Mouse (Mus musculus): ENCODE data around the gene Hs3st3b1. TPM values are rescaled to one million over a fixed set of nuclear protein-coding genes. Genes with fewer than 3 reads are reported as not detected.

The Hs3st3b1 gene
- polyA plus RNA-seq, 1 experiment: 9.6 TPM

- no peaks in the 10 kb centered on the region for H3K4me1 ChIP-seq (ENCODE audit: control insufficient read depth, insufficient read depth, insufficient read length)
- no peaks in the 10 kb centered on the region for H3K27me3 ChIP-seq (ENCODE audit: control insufficient read depth, insufficient read depth, low read length)
- TF ChIP-seq CTCF (IDR thresholded peaks at IDR 0.05; ENCODE audit: extremely low read depth, insufficient read depth, insufficient read length, insufficient replicate concordance): no peak
- no peak for TF ChIP-seq POLR2A (IDR thresholded peaks at IDR 0.05; ENCODE audit: low read depth, low read length)
- H3K36me3 ChIP-seq (ENCODE audit: control insufficient read depth, insufficient read depth, low read length): no peaks in the 10 kb centered on the region
- H3K27ac ChIP-seq (ENCODE audit: insufficient read depth, low read length): no peak overlapping the region
- no peak overlapping the region for H3K4me3 ChIP-seq (ENCODE audit: extremely low read depth, insufficient read depth, insufficient read length)
- no peak for DNase-seq (ENCODE audit: low read depth in 1 of 2, low spot score in 2 of 2)
- WGBS: 95% methylated on average over 2 of the region's 2 CpGs
These were observed 24.9 kb upstream of the Hs3st3b1 start for GRCm38 (mm10) chr11:63947024-63947423.

GRCm38 (mm10) chr11:63943947-63944346, 21.9 kb upstream of the Hs3st3b1 start:
- no peak for DNase-seq (ENCODE audit: low read depth in 1 of 2, low spot score in 2 of 2)
- Histone ChIP-seq H3K36me3 (ENCODE audit: control insufficient read depth, insufficient read depth, low read length) (no peaks in the 10 kb centered on the region), H3K27me3 (ENCODE audit: control insufficient read depth, insufficient read depth, low read length) (no peaks in the 10 kb centered on the region), H3K4me1 (ENCODE audit: control insufficient read depth, insufficient read depth, insufficient read length) (no peaks in the 10 kb centered on the region), H3K27ac (ENCODE audit: insufficient read depth, low read length) (no peak overlapping the region), H3K4me3 (ENCODE audit: extremely low read depth, insufficient read depth, insufficient read length) (no peak overlapping the region)
- WGBS: 80% methylated on average over 3 of the region's 3 CpGs
- TF ChIP-seq CTCF (IDR thresholded peaks at IDR 0.05; ENCODE audit: extremely low read depth, insufficient read depth, insufficient read length, insufficient replicate concordance) (no peak), POLR2A (IDR thresholded peaks at IDR 0.05; ENCODE audit: low read depth, low read length) (no peak)

GRCm38 (mm10) chr11:63943268-63943890, 21.3 kb upstream of the Hs3st3b1 start:
- H3K4me1 ChIP-seq (ENCODE audit: control insufficient read depth, insufficient read depth, insufficient read length): no peaks in the 10 kb centered on the region
- no peaks in the 10 kb centered on the region for H3K27me3 ChIP-seq (ENCODE audit: control insufficient read depth, insufficient read depth, low read length)
- no peak overlapping the region for H3K27ac ChIP-seq (ENCODE audit: insufficient read depth, low read length)
- no peak for DNase-seq (ENCODE audit: low read depth in 1 of 2, low spot score in 2 of 2)
- no peak overlapping the region for H3K4me3 ChIP-seq (ENCODE audit: extremely low read depth, insufficient read depth, insufficient read length)
- WGBS: 90% methylated on average over 13 of the region's 13 CpGs
- TF ChIP-seq POLR2A (IDR thresholded peaks at IDR 0.05; ENCODE audit: low read depth, low read length): no peak
- TF ChIP-seq CTCF (IDR thresholded peaks at IDR 0.05; ENCODE audit: extremely low read depth, insufficient read depth, insufficient read length, insufficient replicate concordance): no peak
- H3K36me3 ChIP-seq (ENCODE audit: control insufficient read depth, insufficient read depth, low read length): no peaks in the 10 kb centered on the region

- no peaks in the 10 kb centered on the region for H3K27me3 ChIP-seq (ENCODE audit: control insufficient read depth, insufficient read depth, low read length)
- WGBS: 76% methylated on average over 8 of the region's 8 CpGs
- H3K4me3 ChIP-seq (ENCODE audit: extremely low read depth, insufficient read depth, insufficient read length): no peak overlapping the region
- TF ChIP-seq POLR2A (IDR thresholded peaks at IDR 0.05; ENCODE audit: low read depth, low read length) (no peak), CTCF (IDR thresholded peaks at IDR 0.05; ENCODE audit: extremely low read depth, insufficient read depth, insufficient read length, insufficient replicate concordance) (no peak)
- H3K36me3 ChIP-seq (ENCODE audit: control insufficient read depth, insufficient read depth, low read length): no peaks in the 10 kb centered on the region
- no peaks in the 10 kb centered on the region for H3K4me1 ChIP-seq (ENCODE audit: control insufficient read depth, insufficient read depth, insufficient read length)
- DNase-seq (ENCODE audit: low read depth in 1 of 2, low spot score in 2 of 2): no peak
- H3K27ac ChIP-seq (ENCODE audit: insufficient read depth, low read length): no peak overlapping the region
These were observed 20.1 kb upstream of the Hs3st3b1 start for GRCm38 (mm10) chr11:63942177-63942576.

GRCm38 (mm10) chr11:63936641-63937040, 14.6 kb upstream of the Hs3st3b1 start:
- Histone ChIP-seq H3K4me3 (ENCODE audit: extremely low read depth, insufficient read depth, insufficient read length) (no peak overlapping the region), H3K27me3 (ENCODE audit: control insufficient read depth, insufficient read depth, low read length) (no peaks in the 10 kb centered on the region), H3K27ac (ENCODE audit: insufficient read depth, low read length) (no peak overlapping the region), H3K36me3 (ENCODE audit: control insufficient read depth, insufficient read depth, low read length) (no peaks in the 10 kb centered on the region), H3K4me1 (ENCODE audit: control insufficient read depth, insufficient read depth, insufficient read length) (no peaks in the 10 kb centered on the region)
- WGBS: 71% methylated on average over 3 of the region's 3 CpGs
- TF ChIP-seq POLR2A (IDR thresholded peaks at IDR 0.05; ENCODE audit: low read depth, low read length) (no peak), CTCF (IDR thresholded peaks at IDR 0.05; ENCODE audit: extremely low read depth, insufficient read depth, insufficient read length, insufficient replicate concordance) (no peak)
- DNase-seq (ENCODE audit: low read depth in 1 of 2, low spot score in 2 of 2): no peak

- peaks cover 2% of the 10 kb centered on the region; the same call in 1 of the 2 replicates for H3K27me3 ChIP-seq (ENCODE audit: control insufficient read depth, insufficient read depth, low read length)
- no peak overlapping the region for H3K27ac ChIP-seq (ENCODE audit: insufficient read depth, low read length)
- DNase-seq (ENCODE audit: low read depth in 1 of 2, low spot score in 2 of 2): no peak
- TF ChIP-seq CTCF (IDR thresholded peaks at IDR 0.05; ENCODE audit: extremely low read depth, insufficient read depth, insufficient read length, insufficient replicate concordance) (no peak), POLR2A (IDR thresholded peaks at IDR 0.05; ENCODE audit: low read depth, low read length) (no peak)
- 85% methylated on average over 6 of the region's 6 CpGs for WGBS
- H3K4me3 ChIP-seq (ENCODE audit: extremely low read depth, insufficient read depth, insufficient read length): no peak overlapping the region
- H3K4me1 ChIP-seq (ENCODE audit: control insufficient read depth, insufficient read depth, insufficient read length): peaks cover 9% of the 10 kb centered on the region
- no peaks in the 10 kb centered on the region for H3K36me3 ChIP-seq (ENCODE audit: control insufficient read depth, insufficient read depth, low read length)
These were observed 4.8 kb upstream of the Hs3st3b1 start for GRCm38 (mm10) chr11:63926901-63927300.

GRCm38 (mm10) chr11:63925161-63925582, 3.1 kb upstream of the Hs3st3b1 start:
- peaks cover 15% of the 10 kb centered on the region for H3K4me1 ChIP-seq (ENCODE audit: control insufficient read depth, insufficient read depth, insufficient read length)
- no peaks in the 10 kb centered on the region for H3K36me3 ChIP-seq (ENCODE audit: control insufficient read depth, insufficient read depth, low read length)
- peak; percentile 43 to 81 for DNase-seq (ENCODE audit: low read depth in 1 of 2, low spot score in 2 of 2)
- H3K27me3 ChIP-seq (ENCODE audit: control insufficient read depth, insufficient read depth, low read length): peaks cover 8% of the 10 kb centered on the region
- 2% methylated on average over 31 of the region's 31 CpGs for WGBS
- no peak overlapping the region for H3K27ac ChIP-seq (ENCODE audit: insufficient read depth, low read length)
- TF ChIP-seq CTCF (IDR thresholded peaks at IDR 0.05; ENCODE audit: extremely low read depth, insufficient read depth, insufficient read length, insufficient replicate concordance): peak; percentile 74
- TF ChIP-seq POLR2A (IDR thresholded peaks at IDR 0.05; ENCODE audit: low read depth, low read length): no peak
- H3K4me3 ChIP-seq (ENCODE audit: extremely low read depth, insufficient read depth, insufficient read length): no peak overlapping the region; the same call in 1 of the 2 replicates

Measured in spleen, adult 2 months (tissue).